In genomic region chr2:148082283-148082682, GRCm38 (mm10) we compare ENCODE assay signal across 7 mouse cellular contexts. TPM values are rescaled to one million over a fixed set of nuclear protein-coding genes. Genes with fewer than 3 reads are reported as not detected.
A peak's percentile ranks its signal among the peaks of the same experiment; 100 is the strongest.
DNase-seq lines count a peak whose midpoint lies in the region; ATAC-seq and TF ChIP-seq lines count a peak whose summit lies in the region.

No protein-coding gene starts in this region.

- H3K4me1 ChIP-seq in midbrain, embryonic 10.5 days, result no peaks in the 10 kb centered on the region
- H3K4me1 ChIP-seq in midbrain, embryonic 15.5 days, result no peaks in the 10 kb centered on the region
- no peaks in the 10 kb centered on the region for H3K4me1 ChIP-seq in forebrain, embryonic 13.5 days
- no peaks in the 10 kb centered on the region for H3K4me1 ChIP-seq in kidney, postnatal 0 days (replicated peaks; ENCODE audit: insufficient read depth, low read length)
- peaks cover 2% of the 10 kb centered on the region; the same call in 1 of the 2 replicates for H3K4me1 ChIP-seq in lung, embryonic 16.5 days (replicated peaks; ENCODE audit: control insufficient read depth, insufficient read depth, low read length)

- H3K27me3 ChIP-seq in midbrain, embryonic 10.5 days (ENCODE audit: low read depth, poor library complexity, severe bottlenecking), result no peaks in the 10 kb centered on the region
- no peaks in the 10 kb centered on the region for H3K27me3 ChIP-seq in midbrain, embryonic 15.5 days (replicated peaks)
- no peaks in the 10 kb centered on the region for H3K27me3 ChIP-seq in forebrain, embryonic 13.5 days
- no peaks in the 10 kb centered on the region for H3K27me3 ChIP-seq in kidney, postnatal 0 days (ENCODE audit: insufficient read depth, low read length)
- H3K27me3 ChIP-seq in lung, embryonic 16.5 days (ENCODE audit: control insufficient read depth, insufficient read depth, low read depth, low read length), result no peaks in the 10 kb centered on the region

- peak; percentile 84 for TF ChIP-seq CTCF in kidney, postnatal 0 days (IDR thresholded peaks at IDR 0.05; ENCODE audit: low read depth)

- DNase-seq in midbrain, embryonic 10.5 days (ENCODE audit: low spot score), result peak; percentile 64
- DNase-seq in adrenal gland, postnatal 14 days, result peak; percentile 62
- peak; percentile 60 for DNase-seq in kidney, postnatal 0 days (ENCODE audit: low spot score)
- peak; percentile 45 for DNase-seq in right cerebral cortex, postnatal 14 days

- no peak overlapping the region for H3K4me2 ChIP-seq in midbrain, embryonic 15.5 days
- H3K4me2 ChIP-seq in forebrain, embryonic 13.5 days, result no peak overlapping the region
- H3K4me2 ChIP-seq in kidney, postnatal 0 days (ENCODE audit: low read length), result no peak overlapping the region
- no peak overlapping the region for H3K4me2 ChIP-seq in lung, embryonic 16.5 days (ENCODE audit: low read depth, low read length)

- whole genome bisulfite sequencing in midbrain, embryonic 10.5 days, result 25% methylated on average over 8 of the region's 8 CpGs
- 21% methylated on average over 8 of the region's 8 CpGs for WGBS in midbrain, embryonic 15.5 days
- WGBS in forebrain, embryonic 13.5 days, result 20% methylated on average over 8 of the region's 8 CpGs
- 19% methylated on average over 8 of the region's 8 CpGs for WGBS in kidney, postnatal 0 days
- WGBS in lung, embryonic 16.5 days, result 10% methylated on average over 8 of the region's 8 CpGs

- ATAC-seq in midbrain, embryonic 15.5 days (replicated peaks), result no peak
- ATAC-seq in forebrain, embryonic 13.5 days, result peak; percentile 59; the same call in 1 of the 2 replicates
- ATAC-seq in kidney, postnatal 0 days (replicated peaks; ENCODE audit: low FRiP score, low read depth), result 0 out of 2 replicates have a peak, but pooled peaks have one; percentile 29
- ATAC-seq in lung, embryonic 16.5 days (ENCODE audit: low read depth), result 0 out of 2 replicates have a peak, but pooled peaks have one; percentile 56

- no peak overlapping the region for H3K4me3 ChIP-seq in midbrain, embryonic 10.5 days
- no peak overlapping the region for H3K4me3 ChIP-seq in midbrain, embryonic 15.5 days
- no peak overlapping the region for H3K4me3 ChIP-seq in forebrain, embryonic 13.5 days
- H3K4me3 ChIP-seq in kidney, postnatal 0 days (replicated peaks; ENCODE audit: low read depth, low read length), result no peak overlapping the region
- no peak overlapping the region for H3K4me3 ChIP-seq in lung, embryonic 16.5 days (ENCODE audit: low read length)

- no peak overlapping the region for H3K27ac ChIP-seq in midbrain, embryonic 10.5 days (replicated peaks)
- H3K27ac ChIP-seq in midbrain, embryonic 15.5 days, result no peak overlapping the region
- no peak overlapping the region for H3K27ac ChIP-seq in forebrain, embryonic 13.5 days
- no peak overlapping the region for H3K27ac ChIP-seq in kidney, postnatal 0 days
- no peak overlapping the region for H3K27ac ChIP-seq in lung, embryonic 16.5 days (ENCODE audit: low read length)

- no peak overlapping the region for H3K9ac ChIP-seq in midbrain, embryonic 15.5 days
- H3K9ac ChIP-seq in forebrain, embryonic 13.5 days, result no peak overlapping the region
- H3K9ac ChIP-seq in kidney, postnatal 0 days (ENCODE audit: low read depth, low read length), result no peak overlapping the region
- H3K9ac ChIP-seq in lung, embryonic 16.5 days (ENCODE audit: low read length), result no peak overlapping the region

- H3K9me3 ChIP-seq in midbrain, embryonic 10.5 days (replicated peaks), result no peaks in the 10 kb centered on the region
- H3K9me3 ChIP-seq in midbrain, embryonic 15.5 days, result no peaks in the 10 kb centered on the region
- H3K9me3 ChIP-seq in forebrain, embryonic 13.5 days (replicated peaks), result no peaks in the 10 kb centered on the region
- H3K9me3 ChIP-seq in kidney, postnatal 0 days (replicated peaks; ENCODE audit: low read length), result no peaks in the 10 kb centered on the region
- no peaks in the 10 kb centered on the region for H3K9me3 ChIP-seq in lung, embryonic 16.5 days (ENCODE audit: control insufficient read depth, low read length)

- H3K36me3 ChIP-seq in midbrain, embryonic 10.5 days, result no peaks in the 10 kb centered on the region
- no peaks in the 10 kb centered on the region for H3K36me3 ChIP-seq in midbrain, embryonic 15.5 days (replicated peaks)
- no peaks in the 10 kb centered on the region for H3K36me3 ChIP-seq in forebrain, embryonic 13.5 days (ENCODE audit: poor library complexity, severe bottlenecking)
- no peaks in the 10 kb centered on the region for H3K36me3 ChIP-seq in kidney, postnatal 0 days (ENCODE audit: insufficient read depth, low read length)
- no peaks in the 10 kb centered on the region for H3K36me3 ChIP-seq in lung, embryonic 16.5 days (ENCODE audit: control insufficient read depth, insufficient read depth, low read length)

RNA-seq across cellular contexts. Expression of gene Foxa2, which starts 35.5 kb away (rescaled TPM):
- polyA plus RNA-seq in midbrain, embryonic 10.5 days (2016; fragmentation: Nextera tagmentation; extraction: Ambion mirVana), result 10.4 and 12.1 TPM in 2 replicates
- 5.2 and 6.1 TPM in 2 replicates for polyA plus RNA-seq in midbrain, embryonic 15.5 days (2015; fragmentation: Nextera tagmentation; extraction: Ambion mirVana)
- total RNA-seq in adrenal gland, postnatal 14 days (2021), result 6.6 TPM in 1 of 2 replicates, not detected in the other
- polyA plus RNA-seq in forebrain, embryonic 13.5 days (2015; fragmentation: Nextera tagmentation; extraction: Ambion mirVana), result 0.13 and 0.19 TPM in 2 replicates
- not detected in 2 replicates for polyA plus RNA-seq in kidney, postnatal 0 days (2015; fragmentation: Nextera tagmentation; extraction: Ambion mirVana)
- 32.6 and 38.1 TPM in 2 replicates for polyA plus RNA-seq in lung, embryonic 16.5 days (2015; fragmentation: Nextera tagmentation; extraction: Ambion mirVana)
